Mouse (Mus musculus) left cerebral cortex, postnatal 10 days (tissue): ENCODE measurements around the gene Uqcc1. TPM values are rescaled to one million over a fixed set of nuclear protein-coding genes. Genes with fewer than 3 reads are reported as not detected.
"Not testable (repeated sequence)": the region's sequence is repeated elsewhere in the genome, so short reads cannot be mapped to it uniquely, and the experiment has no call there.

Source experiments
- DNase-seq, 2 experiments: peaks; one replicate each; pipeline ENCODE4 v3.0.0; 2021 to 2022; ENCODE audit warnings: low spot score in 2 of 2, mixed read lengths in 1 of 2; ENCODE audit errors: extremely low spot score in 1 of 2
- intact Hi-C: fragments of 180-260 bp; cut with DNase I; formaldehyde crosslinking; loops from one replicate; pipeline ENCODE4 v1.15.1; 2025
- total RNA-seq, 2 experiments: library from RNA; stranded (reverse); gene quantifications; 2 replicates each; pipeline ENCODE4 v1.2.3; 2021

Uqcc1 gene
- total RNA-seq, 2 experiments from 2014 or later = 51.8 to 52.9 TPM

- intact Hi-C loops = no loop called here
Observed at GRCm38 (mm10) chr2:155941697-155942442, 11.8 kb upstream of the Uqcc1 start.

GRCm38 (mm10) chr2:155940681-155941080 lies 10.6 kb upstream of the Uqcc1 start, which contains the start of gene Gm15557:
Gene Gm15557 (plus strand): TSS chr2:155940728.
- intact Hi-C loops = no loop called here

More at GRCm38 (mm10) chr2:155941697-155942442, 11.8 kb upstream of the Uqcc1 start:
- DNase-seq = peak in 1 of 2 experiments; percentile 44

GRCm38 (mm10) chr2:155939897-155940529 lies 9.9 kb upstream of the Uqcc1 start:
- DNase-seq = peak in 1 of 2 experiments; percentile 23
- intact Hi-C loops = no loop called here

More at GRCm38 (mm10) chr2:155940681-155941080, 10.6 kb upstream of the Uqcc1 start, which contains the start of gene Gm15557:
- DNase-seq = no peak

- intact Hi-C loops = no loop called here
- DNase-seq = no peak
Observed at GRCm38 (mm10) chr2:155928711-155929345, 1.3 kb downstream of the Uqcc1 start.

- DNase-seq, intact Hi-C loops: not testable (repeated sequence)
Observed at GRCm38 (mm10) chr2:155925213-155925612, 4.9 kb downstream of the Uqcc1 start.

GRCm38 (mm10) chr2:155923143-155923542 lies 7.0 kb downstream of the Uqcc1 start:
- no peak for DNase-seq

GRCm38 (mm10) chr2:155914684-155915083 lies 15.4 kb downstream of the Uqcc1 start:
- intact Hi-C loops = no loop called here
- no peak for DNase-seq

More at GRCm38 (mm10) chr2:155923143-155923542, 7.0 kb downstream of the Uqcc1 start:
- intact Hi-C loops = no loop called here

- intact Hi-C loops = no loop called here
- DNase-seq = no peak
Observed at GRCm38 (mm10) chr2:155903632-155904008, 26.5 kb downstream of the Uqcc1 start.

- intact Hi-C loops = no loop called here
- DNase-seq = peak in 1 of 2 experiments; percentile 5
Observed at GRCm38 (mm10) chr2:155902989-155903631, 27.0 kb downstream of the Uqcc1 start.

GRCm38 (mm10) chr2:155895046-155895735 lies 34.9 kb downstream of the Uqcc1 start:
- intact Hi-C loops = no loop called here
- no peak for DNase-seq

- intact Hi-C loops = no loop called here
Observed at GRCm38 (mm10) chr2:155894307-155895045, 35.6 kb downstream of the Uqcc1 start.

GRCm38 (mm10) chr2:155886776-155887175 lies 43.3 kb downstream of the Uqcc1 start:
- intact Hi-C loops = no loop called here
- no peak for DNase-seq

More at GRCm38 (mm10) chr2:155894307-155895045, 35.6 kb downstream of the Uqcc1 start:
- DNase-seq = no peak

- intact Hi-C loops = no loop called here
- DNase-seq = no peak
Observed at GRCm38 (mm10) chr2:155885271-155885697, 44.8 kb downstream of the Uqcc1 start.

GRCm38 (mm10) chr2:155882087-155882486 lies 48.0 kb downstream of the Uqcc1 start:
- no peak for DNase-seq
- intact Hi-C loops = no loop called here

GRCm38 (mm10) chr2:155878964-155879876 lies 50.9 kb downstream of the Uqcc1 start:
- intact Hi-C loops = no loop called here
- DNase-seq = no peak

- DNase-seq = no peak
- intact Hi-C loops = no loop called here
Observed at GRCm38 (mm10) chr2:155873636-155874035, 56.5 kb downstream of the Uqcc1 start.
